ENCODE assay signal across 8 mouse cellular contexts in the genomic region with DNA sequence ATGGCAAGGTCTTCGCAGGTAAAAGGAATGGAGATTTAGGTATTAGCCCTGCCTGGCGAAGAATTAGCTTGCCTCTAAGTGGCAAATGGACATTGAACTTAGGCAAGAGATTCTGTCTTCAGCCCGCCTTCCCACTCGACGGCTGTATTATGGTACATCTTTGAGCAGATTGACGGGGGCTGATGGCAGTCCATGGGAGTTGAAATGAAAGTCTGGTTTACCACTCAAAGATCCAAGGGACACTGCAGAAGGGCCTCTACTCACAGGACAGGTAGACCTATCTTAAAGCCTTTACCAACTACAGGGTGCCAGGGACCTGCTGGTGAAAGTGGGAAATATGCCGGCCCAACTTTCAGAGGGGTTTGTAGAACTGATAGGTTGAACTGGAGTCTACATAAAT. TPM values are rescaled to one million over a fixed set of nuclear protein-coding genes. Genes with fewer than 3 reads are reported as not detected.
DNase-seq lines count a peak whose midpoint lies in the region; ATAC-seq and TF ChIP-seq lines count a peak whose summit lies in the region.

No protein-coding gene starts in this region.

- no peaks in the 10 kb centered on the region for H3K27me3 ChIP-seq in megakaryocyte, embryonic 14.5 days (replicated peaks)
- H3K27me3 ChIP-seq in limb, embryonic 14.5 days (ENCODE audit: control insufficient read depth, insufficient read depth, low read length) = no peaks in the 10 kb centered on the region
- H3K27me3 ChIP-seq in splenic B cell, adult 2 months (ENCODE audit: control insufficient read depth, insufficient read depth, low read length, poor library complexity, severe bottlenecking) = no peaks in the 10 kb centered on the region

- no peak for TF ChIP-seq CTCF in embryonic fibroblast, embryonic 13.5 days (IDR thresholded peaks at IDR 0.05; ENCODE audit: borderline replicate concordance, insufficient read depth, low read length)

- WGBS in limb, embryonic 14.5 days = 20% methylated on average over 7 of the region's 7 CpGs

- H3K4me3 ChIP-seq in megakaryocyte, embryonic 14.5 days (replicated peaks) = peak overlapping the region; percentile 96
- H3K4me3 ChIP-seq in embryonic fibroblast, embryonic 13.5 days (ENCODE audit: insufficient read depth, low read length) = peak overlapping the region; percentile 88
- H3K4me3 ChIP-seq in limb, embryonic 14.5 days (replicated peaks; ENCODE audit: low read length) = peak overlapping the region; percentile 70

- no peak for DNase-seq in limb, embryonic 14.5 days (ENCODE audit: low spot score)
- DNase-seq in splenic B cell, adult 2 months (ENCODE audit: low read depth, low spot score) = peak; percentile 11
- no peak for DNase-seq in embryo, embryonic 10 days (ENCODE audit: low spot score)
- no peak for DNase-seq in cerebellum, postnatal 25 days

- H3K9me3 ChIP-seq in megakaryocyte, embryonic 14.5 days = no peaks in the 10 kb centered on the region
- no peaks in the 10 kb centered on the region for H3K9me3 ChIP-seq in limb, embryonic 14.5 days (ENCODE audit: control insufficient read depth, low read length)

- ATAC-seq in megakaryocyte, adult 5-6 weeks (ENCODE audit: poor library complexity, severe bottlenecking) = no peak
- no peak for ATAC-seq in limb, embryonic 14.5 days (ENCODE audit: low FRiP score, low read depth)
- no peak for ATAC-seq in granulocyte monocyte progenitor cell, adult 5-6 weeks (replicated peaks; ENCODE audit: poor library complexity, severe bottlenecking)

- H3K4me2 ChIP-seq in limb, embryonic 14.5 days (replicated peaks; ENCODE audit: low read depth, low read length, severe bottlenecking) = peak overlapping the region; percentile 78

- peak overlapping the region; percentile 76 for H3K9ac ChIP-seq in limb, embryonic 14.5 days (ENCODE audit: low read depth, low read length, severe bottlenecking)

- TF ChIP-seq POLR2A in embryonic fibroblast, embryonic 13.5 days (IDR thresholded peaks at IDR 0.05; ENCODE audit: low read depth, low read length) = no peak
- no peak for TF ChIP-seq POLR2A in limb, embryonic 14.5 days (IDR thresholded peaks at IDR 0.05; ENCODE audit: borderline replicate concordance, extremely low read depth, insufficient read depth, insufficient read length)

- H3K27ac ChIP-seq in embryonic fibroblast, embryonic 13.5 days (ENCODE audit: insufficient read depth, low read length) = no peak overlapping the region
- H3K27ac ChIP-seq in limb, embryonic 14.5 days (replicated peaks; ENCODE audit: low read depth, low read length) = no peak overlapping the region

- H3K36me3 ChIP-seq in megakaryocyte, embryonic 14.5 days (replicated peaks; ENCODE audit: low read length) = peaks cover 28% of the 10 kb centered on the region
- peaks cover 23% of the 10 kb centered on the region for H3K36me3 ChIP-seq in limb, embryonic 14.5 days (ENCODE audit: control insufficient read depth, insufficient read depth, low read length)
- peaks cover under 1% of the 10 kb centered on the region; the same call in 1 of the 2 replicates for H3K36me3 ChIP-seq in splenic B cell, adult 2 months (ENCODE audit: control insufficient read depth, insufficient read depth, low read length, poor library complexity, severe bottlenecking)

- H3K4me1 ChIP-seq in megakaryocyte, embryonic 14.5 days = peaks cover 35% of the 10 kb centered on the region
- no peaks in the 10 kb centered on the region for H3K4me1 ChIP-seq in embryonic fibroblast, embryonic 13.5 days (ENCODE audit: control insufficient read depth, insufficient read depth, low read length)
- H3K4me1 ChIP-seq in limb, embryonic 14.5 days (ENCODE audit: control insufficient read depth, insufficient read depth, low read length) = peaks cover 13% of the 10 kb centered on the region

RNA-seq across cellular contexts. Expression of gene Tdg, which starts 0.9 kb away (rescaled TPM):
- 1.4 and 4.4 TPM in 2 replicates for polyA plus RNA-seq in megakaryocyte, embryonic 14.5 days (2012; ENCODE audit: insufficient read depth, low replicate concordance)
- 28.5 and 28.8 TPM in 2 replicates for total RNA-seq in megakaryocyte, adult 5-6 weeks (2015)
- total RNA-seq in megakaryocyte, adult 5-6 weeks (2017) = 55.9 and 83.8 TPM in 2 replicates
- polyA plus RNA-seq in embryonic fibroblast, embryonic 13.5 days (2011; ENCODE audit: insufficient read length, low read depth, missing spikeins) = 37.8 and 40.0 TPM in 2 replicates
- polyA plus RNA-seq in limb, embryonic 14.5 days (2012; rRNA removed) = 67.4 and 77.3 TPM in 2 replicates
- polyA plus RNA-seq in limb, embryonic 14.5 days (2014; fragmentation: Nextera tagmentation; extraction: Ambion mirVana) = 116 and 138 TPM in 2 replicates
- 48.9 and 76.4 TPM in 2 replicates for total RNA-seq in granulocyte monocyte progenitor cell, adult 5-6 weeks (2014; fragmentation: Nextera tagmentation)
- total RNA-seq in granulocyte monocyte progenitor cell, adult 5-6 weeks (2017) = 97.3 and 102 TPM in 2 replicates

RNA-seq across cellular contexts. Expression of gene 1190007I07Rik, which starts 7.5 kb away (rescaled TPM):
- 39.6 and 51.9 TPM in 2 replicates for polyA plus RNA-seq in megakaryocyte, embryonic 14.5 days (2012; ENCODE audit: insufficient read depth, low replicate concordance)
- 13.0 and 14.1 TPM in 2 replicates for total RNA-seq in megakaryocyte, adult 5-6 weeks (2015)
- total RNA-seq in megakaryocyte, adult 5-6 weeks (2017) = 17.5 and 19.6 TPM in 2 replicates
- polyA plus RNA-seq in embryonic fibroblast, embryonic 13.5 days (2011; ENCODE audit: insufficient read length, low read depth, missing spikeins) = 12.0 and 15.2 TPM in 2 replicates
- 46.4 and 46.7 TPM in 2 replicates for polyA plus RNA-seq in limb, embryonic 14.5 days (2012; rRNA removed)
- polyA plus RNA-seq in limb, embryonic 14.5 days (2014; fragmentation: Nextera tagmentation; extraction: Ambion mirVana) = 33.8 and 40.5 TPM in 2 replicates
- 67.2 and 73.5 TPM in 2 replicates for total RNA-seq in granulocyte monocyte progenitor cell, adult 5-6 weeks (2014; fragmentation: Nextera tagmentation)
- total RNA-seq in granulocyte monocyte progenitor cell, adult 5-6 weeks (2017) = 75.8 and 104 TPM in 2 replicates

RNA-seq across cellular contexts. Expression of gene Glt8d2, which starts 60.0 kb away (rescaled TPM):
- not detected in 2 replicates for polyA plus RNA-seq in megakaryocyte, embryonic 14.5 days (2012; ENCODE audit: insufficient read depth, low replicate concordance)
- 0.18 TPM in 1 of 2 replicates, not detected in the other for total RNA-seq in megakaryocyte, adult 5-6 weeks (2015)
- 1.0 TPM in 1 of 2 replicates, not detected in the other for total RNA-seq in megakaryocyte, adult 5-6 weeks (2017)
- 6.2 and 10.4 TPM in 2 replicates for polyA plus RNA-seq in embryonic fibroblast, embryonic 13.5 days (2011; ENCODE audit: insufficient read length, low read depth, missing spikeins)
- 25.5 and 27.8 TPM in 2 replicates for polyA plus RNA-seq in limb, embryonic 14.5 days (2012; rRNA removed)
- polyA plus RNA-seq in limb, embryonic 14.5 days (2014; fragmentation: Nextera tagmentation; extraction: Ambion mirVana) = 23.1 and 23.4 TPM in 2 replicates
- total RNA-seq in granulocyte monocyte progenitor cell, adult 5-6 weeks (2014; fragmentation: Nextera tagmentation) = 1.6 TPM in 1 of 2 replicates, not detected in the other
- total RNA-seq in granulocyte monocyte progenitor cell, adult 5-6 weeks (2017) = 1.8 and 2.5 TPM in 2 replicates
